Mouse (Mus musculus) intestine, embryonic 15.5 days (tissue): ENCODE results near the gene Trim2. TPM values are rescaled to one million over a fixed set of nuclear protein-coding genes. Genes with fewer than 3 reads are reported as not detected.

Experiments
- ATAC-seq: fragments of 200-750 bp; cut with Nextera tagmentation; 2 replicates; pipeline ENCODE4 v1.8.0; 2017; ENCODE audit warnings: moderate TSS enrichment, moderate library complexity
- H3K27ac ChIP-seq: fragments of 300-500 bp; sonication (generic); 2 replicates; pipeline ENCODE4 v1.5.1; 2015; ENCODE audit warnings: mild to moderate bottlenecking, inconsistent platforms
- H3K27me3 ChIP-seq: fragments of 300-500 bp; sonication (generic); replicated peaks from 2 replicates; pipeline ENCODE4 v1.6.1; 2015; ENCODE audit warnings: inconsistent platforms
- H3K36me3 ChIP-seq: fragments of 300-500 bp; sonication (generic); 2 replicates; pipeline ENCODE4 v1.6.1; 2015; ENCODE audit warnings: inconsistent platforms
- H3K4me1 ChIP-seq: fragments of 300-500 bp; sonication (generic); replicated peaks from 2 replicates; pipeline ENCODE4 v1.6.1; 2015; ENCODE audit warnings: inconsistent platforms
- H3K4me2 ChIP-seq: fragments of 300-500 bp; sonication (generic); replicated peaks from 2 replicates; pipeline ENCODE4 v1.6.1; 2015; ENCODE audit warnings: mild to moderate bottlenecking, inconsistent platforms
- H3K4me3 ChIP-seq: fragments of 300-500 bp; sonication (generic); replicated peaks from 2 replicates; pipeline ENCODE4 v1.5.1; 2015; ENCODE audit warnings: inconsistent platforms
- H3K9ac ChIP-seq: fragments of 300-500 bp; sonication (generic); 2 replicates; pipeline ENCODE4 v1.6.1; 2015; ENCODE audit warnings: inconsistent platforms
- H3K9me3 ChIP-seq: fragments of 300-500 bp; sonication (generic); 2 replicates; pipeline ENCODE4 v1.6.1; 2016; ENCODE audit warnings: inconsistent platforms
- WGBS: fragments of 180-500 bp; shearing (Covaris S2); methylation state at CpG from one replicate; pipeline ENCODE4 v1.1.7; 2015; 5-methylcytosine and 5-hydroxymethylcytosine counted together
- polyA plus RNA-seq: library from polyadenylated mRNA; unstranded; fragments of >200 nt; fragmentation: Nextera tagmentation; extraction: Ambion mirVana; gene quantifications from 2 replicates; pipeline ENCODE4 v1.2.1, GENCODE M21; 2015

The Trim2 gene
- polyA plus RNA-seq, 1 experiment from 2014 or later, result 57.2 TPM

- WGBS, result 81% methylated on average over 7 of the region's 7 CpGs
- Histone ChIP-seq H3K9me3 (no peaks in the 10 kb centered on the region), H3K27ac (no peak overlapping the region), H3K27me3 (no peaks in the 10 kb centered on the region), H3K36me3 (no peaks in the 10 kb centered on the region), H3K9ac (no peak overlapping the region), H3K4me1 (peaks cover 7% of the 10 kb centered on the region; the same call in 1 of the 2 replicates), H3K4me2 (no peak overlapping the region), H3K4me3 (no peak overlapping the region)
- no peak for ATAC-seq
Measured at GRCm38 (mm10) chr3:84208917-84209513, 97.7 kb downstream of the Trim2 start.

- no peak for ATAC-seq
- WGBS, result 95% methylated on average over 7 of the region's 7 CpGs
Measured at GRCm38 (mm10) chr3:84208475-84208874, 98.2 kb downstream of the Trim2 start.

GRCm38 (mm10) chr3:84207366-84207765 is 99.3 kb downstream of the Trim2 start:
- no peaks in the 10 kb centered on the region for H3K36me3 ChIP-seq
- H3K27me3 ChIP-seq, result no peaks in the 10 kb centered on the region
- no peak overlapping the region for H3K9ac ChIP-seq
- H3K4me2 ChIP-seq, result no peak overlapping the region
- H3K4me3 ChIP-seq, result no peak overlapping the region
- 58% methylated on average over 2 of the region's 2 CpGs for WGBS
- ATAC-seq, result no peak
- H3K4me1 ChIP-seq, result peaks cover 7% of the 10 kb centered on the region; the same call in 1 of the 2 replicates
- no peak overlapping the region for H3K27ac ChIP-seq
- no peaks in the 10 kb centered on the region for H3K9me3 ChIP-seq

More at GRCm38 (mm10) chr3:84208475-84208874, 98.2 kb downstream of the Trim2 start:
- H3K4me1 ChIP-seq, result peaks cover 7% of the 10 kb centered on the region; the same call in 1 of the 2 replicates
- H3K9me3 ChIP-seq, result no peaks in the 10 kb centered on the region
- no peaks in the 10 kb centered on the region for H3K27me3 ChIP-seq
- no peaks in the 10 kb centered on the region for H3K36me3 ChIP-seq
- H3K27ac ChIP-seq, result no peak overlapping the region
- H3K4me3 ChIP-seq, result no peak overlapping the region
- no peak overlapping the region for H3K4me2 ChIP-seq
- no peak overlapping the region for H3K9ac ChIP-seq

GRCm38 (mm10) chr3:84206106-84206505 is 100.6 kb downstream of the Trim2 start:
- Histone ChIP-seq H3K27ac (no peak overlapping the region), H3K9ac (no peak overlapping the region), H3K4me3 (no peak overlapping the region), H3K27me3 (no peaks in the 10 kb centered on the region), H3K36me3 (no peaks in the 10 kb centered on the region), H3K4me1 (peaks cover 7% of the 10 kb centered on the region; the same call in 1 of the 2 replicates), H3K4me2 (no peak overlapping the region), H3K9me3 (no peaks in the 10 kb centered on the region)
- 82% methylated on average over 3 of the region's 3 CpGs for WGBS
- no peak for ATAC-seq

- peaks cover 4% of the 10 kb centered on the region; the same call in 1 of the 2 replicates for H3K4me1 ChIP-seq
- H3K27me3 ChIP-seq, result no peaks in the 10 kb centered on the region
- WGBS, result 86% methylated on average over 6 of the region's 6 CpGs
- H3K4me3 ChIP-seq, result no peak overlapping the region
- H3K9me3 ChIP-seq, result no peaks in the 10 kb centered on the region
- H3K4me2 ChIP-seq, result no peak overlapping the region
- no peak for ATAC-seq
- no peak overlapping the region for H3K27ac ChIP-seq
- H3K36me3 ChIP-seq, result no peaks in the 10 kb centered on the region
- no peak overlapping the region for H3K9ac ChIP-seq
Measured at GRCm38 (mm10) chr3:84205650-84206049, 101.0 kb downstream of the Trim2 start.

GRCm38 (mm10) chr3:84204640-84205039 is 102.0 kb downstream of the Trim2 start:
- no peak overlapping the region for H3K9ac ChIP-seq
- 80% methylated on average over 5 of the region's 5 CpGs for WGBS

GRCm38 (mm10) chr3:84200559-84201420 is 105.9 kb downstream of the Trim2 start:
- 79% methylated on average over 13 of the region's 13 CpGs for WGBS
- Histone ChIP-seq H3K9me3 (no peaks in the 10 kb centered on the region), H3K27me3 (no peaks in the 10 kb centered on the region), H3K4me2 (no peak overlapping the region), H3K9ac (no peak overlapping the region), H3K4me3 (no peak overlapping the region), H3K27ac (no peak overlapping the region), H3K36me3 (no peaks in the 10 kb centered on the region), H3K4me1 (no peaks in the 10 kb centered on the region)
- no peak for ATAC-seq

More at GRCm38 (mm10) chr3:84204640-84205039, 102.0 kb downstream of the Trim2 start:
- no peaks in the 10 kb centered on the region for H3K27me3 ChIP-seq
- ATAC-seq, result no peak
- H3K4me2 ChIP-seq, result no peak overlapping the region
- no peaks in the 10 kb centered on the region for H3K36me3 ChIP-seq
- H3K4me3 ChIP-seq, result no peak overlapping the region
- H3K9me3 ChIP-seq, result no peaks in the 10 kb centered on the region
- no peaks in the 10 kb centered on the region for H3K4me1 ChIP-seq
- no peak overlapping the region for H3K27ac ChIP-seq

- Histone ChIP-seq H3K4me3 (no peak overlapping the region), H3K4me1 (no peaks in the 10 kb centered on the region), H3K27ac (no peak overlapping the region), H3K4me2 (no peak overlapping the region), H3K9ac (no peak overlapping the region), H3K36me3 (no peaks in the 10 kb centered on the region), H3K9me3 (no peaks in the 10 kb centered on the region), H3K27me3 (no peaks in the 10 kb centered on the region)
- 95% methylated on average over 9 of the region's 9 CpGs for WGBS
- no peak for ATAC-seq
Measured at GRCm38 (mm10) chr3:84199516-84199915, 107.2 kb downstream of the Trim2 start.

- no peak overlapping the region for H3K27ac ChIP-seq
- H3K4me3 ChIP-seq, result no peak overlapping the region
- ATAC-seq, result no peak
- no peaks in the 10 kb centered on the region for H3K9me3 ChIP-seq
- H3K4me2 ChIP-seq, result no peak overlapping the region
- H3K4me1 ChIP-seq, result peaks cover 3% of the 10 kb centered on the region; the same call in 1 of the 2 replicates
- H3K27me3 ChIP-seq, result no peaks in the 10 kb centered on the region
- WGBS, result 86% methylated on average over 3 of the region's 3 CpGs
- no peaks in the 10 kb centered on the region for H3K36me3 ChIP-seq
- H3K9ac ChIP-seq, result no peak overlapping the region
Measured at GRCm38 (mm10) chr3:84198229-84198628, 108.4 kb downstream of the Trim2 start.

- Histone ChIP-seq H3K4me1 (peaks cover 18% of the 10 kb centered on the region), H3K27ac (no peak overlapping the region), H3K27me3 (no peaks in the 10 kb centered on the region), H3K4me2 (no peak overlapping the region), H3K9me3 (no peaks in the 10 kb centered on the region), H3K9ac (no peak overlapping the region), H3K36me3 (no peaks in the 10 kb centered on the region), H3K4me3 (no peak overlapping the region)
- 45% methylated on average over 4 of the region's 4 CpGs for WGBS
- no peak for ATAC-seq
Measured at GRCm38 (mm10) chr3:84193881-84194280, 112.8 kb downstream of the Trim2 start.

- Histone ChIP-seq H3K9me3 (no peaks in the 10 kb centered on the region), H3K9ac (peak overlapping the region; percentile 23; the same call in 1 of the 2 replicates), H3K4me3 (peak overlapping the region; percentile 32), H3K4me1 (peaks cover 18% of the 10 kb centered on the region), H3K27me3 (no peaks in the 10 kb centered on the region), H3K4me2 (peak overlapping the region; percentile 60), H3K36me3 (no peaks in the 10 kb centered on the region), H3K27ac (peak overlapping the region; percentile 23)
- 39% methylated on average over 21 of the region's 21 CpGs for WGBS
- ATAC-seq, result peak; percentile 76
Measured at GRCm38 (mm10) chr3:84191141-84191881, 115.4 kb downstream of the Trim2 start.

GRCm38 (mm10) chr3:84190513-84191061 is 116.1 kb downstream of the Trim2 start:
- Histone ChIP-seq H3K36me3 (no peaks in the 10 kb centered on the region), H3K4me2 (peak overlapping the region; percentile 60), H3K9ac (peak overlapping the region; percentile 23; the same call in 1 of the 2 replicates), H3K27ac (peak overlapping the region; percentile 23), H3K9me3 (no peaks in the 10 kb centered on the region), H3K4me1 (peaks cover 18% of the 10 kb centered on the region), H3K4me3 (peak overlapping the region; percentile 32), H3K27me3 (no peaks in the 10 kb centered on the region)
- ATAC-seq, result peak; percentile 18; the same call in 1 of the 2 replicates
- 6% methylated on average over 41 of the region's 41 CpGs for WGBS
